Mouse (Mus musculus): ENCODE data around the gene Dysf. TPM values are rescaled to one million over a fixed set of nuclear protein-coding genes. Genes with fewer than 3 reads are reported as not detected.

Gene Dysf
- polyA plus RNA-seq, 1 experiment from 2014 or later = 17.3 TPM

GRCm38 (mm10) chr6:84219119-84219518 lies 210.7 kb downstream of the Dysf start:
- WGBS = 78% methylated on average over 11 of the region's 11 CpGs
- no peaks in the 10 kb centered on the region for H3K36me3 ChIP-seq (ENCODE audit: control insufficient read depth, insufficient read depth, low read length)
- ATAC-seq (ENCODE audit: low FRiP score, low TSS enrichment) = no peak
- no peak overlapping the region for H3K27ac ChIP-seq (ENCODE audit: low read depth, low read length)
- no peaks in the 10 kb centered on the region for H3K27me3 ChIP-seq (ENCODE audit: control insufficient read depth, insufficient read depth, low read length)
- no peak overlapping the region for H3K9ac ChIP-seq (ENCODE audit: low read depth, low read length)
- no peaks in the 10 kb centered on the region for H3K9me3 ChIP-seq (ENCODE audit: control insufficient read depth, low read length)
- no peak overlapping the region for H3K4me3 ChIP-seq (ENCODE audit: low read length)
- H3K4me2 ChIP-seq (replicated peaks; ENCODE audit: low read depth, low read length) = no peak overlapping the region
- no peaks in the 10 kb centered on the region for H3K4me1 ChIP-seq (ENCODE audit: control insufficient read depth, insufficient read depth, low read length)

- Histone ChIP-seq H3K27me3 (ENCODE audit: control insufficient read depth, insufficient read depth, low read length) (no peaks in the 10 kb centered on the region), H3K4me3 (ENCODE audit: low read length) (no peak overlapping the region), H3K27ac (ENCODE audit: low read depth, low read length) (no peak overlapping the region), H3K4me1 (ENCODE audit: control insufficient read depth, insufficient read depth, low read length) (no peaks in the 10 kb centered on the region), H3K9ac (ENCODE audit: low read depth, low read length) (no peak overlapping the region), H3K9me3 (ENCODE audit: control insufficient read depth, low read length) (no peaks in the 10 kb centered on the region), H3K4me2 (replicated peaks; ENCODE audit: low read depth, low read length) (no peak overlapping the region), H3K36me3 (ENCODE audit: control insufficient read depth, insufficient read depth, low read length) (no peaks in the 10 kb centered on the region)
- no peak for ATAC-seq (ENCODE audit: low FRiP score, low TSS enrichment)
- WGBS = 30% methylated on average over 4 of the region's 4 CpGs
These were observed 216.5 kb downstream of the Dysf start for GRCm38 (mm10) chr6:84224861-84225260.

DNA sequence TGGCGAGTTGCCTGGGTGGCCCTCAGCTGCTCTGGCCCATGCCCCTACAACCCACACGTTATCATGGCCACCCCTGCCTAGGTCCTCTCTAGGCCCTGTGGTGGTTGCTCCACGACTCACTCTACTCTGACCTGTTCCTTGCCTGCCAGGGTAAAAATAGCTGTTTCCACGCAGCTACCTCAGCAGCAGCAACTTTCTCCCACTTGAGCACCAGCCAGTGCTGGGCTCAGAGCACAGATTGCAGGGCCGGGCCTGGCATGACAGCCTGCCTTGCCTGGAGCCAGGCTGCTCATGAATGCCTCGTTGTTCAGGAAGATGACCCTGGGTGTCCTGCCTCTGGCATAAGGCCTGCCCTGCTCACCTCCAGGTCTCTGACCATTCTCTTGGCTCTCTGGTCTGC lies 217.2 kb downstream of the Dysf start:
- no peak for ATAC-seq (ENCODE audit: low FRiP score, low TSS enrichment)
- no peak overlapping the region for H3K4me2 ChIP-seq (replicated peaks; ENCODE audit: low read depth, low read length)
- no peaks in the 10 kb centered on the region for H3K9me3 ChIP-seq (ENCODE audit: control insufficient read depth, low read length)
- H3K27ac ChIP-seq (ENCODE audit: low read depth, low read length) = no peak overlapping the region
- no peak overlapping the region for H3K9ac ChIP-seq (ENCODE audit: low read depth, low read length)
- no peaks in the 10 kb centered on the region for H3K27me3 ChIP-seq (ENCODE audit: control insufficient read depth, insufficient read depth, low read length)
- H3K36me3 ChIP-seq (ENCODE audit: control insufficient read depth, insufficient read depth, low read length) = no peaks in the 10 kb centered on the region
- no peak overlapping the region for H3K4me3 ChIP-seq (ENCODE audit: low read length)
- H3K4me1 ChIP-seq (ENCODE audit: control insufficient read depth, insufficient read depth, low read length) = no peaks in the 10 kb centered on the region
- WGBS = 78% methylated on average over 6 of the region's 6 CpGs

DNA sequence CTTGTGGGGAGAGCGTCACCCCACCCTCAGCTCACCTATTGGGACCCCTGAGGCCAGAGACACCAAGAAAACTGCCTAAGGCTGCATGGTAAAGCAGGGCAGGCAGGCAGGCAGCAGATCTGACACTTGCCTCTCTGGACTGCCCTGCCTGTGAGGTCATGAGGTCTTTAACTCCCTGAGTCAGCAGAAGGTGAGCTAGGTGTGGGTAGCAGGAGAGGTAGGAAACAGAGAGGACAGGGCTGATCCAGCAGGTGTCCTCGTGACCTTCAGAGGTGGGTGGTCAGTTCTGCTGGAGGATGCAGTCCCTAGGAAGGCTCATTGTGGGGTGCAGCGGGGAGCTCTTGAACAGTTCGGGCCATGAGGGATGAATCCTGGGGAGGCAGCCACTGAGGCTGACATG lies 219.8 kb downstream of the Dysf start:
- no peaks in the 10 kb centered on the region for H3K27me3 ChIP-seq (ENCODE audit: control insufficient read depth, insufficient read depth, low read length)
- no peaks in the 10 kb centered on the region for H3K9me3 ChIP-seq (ENCODE audit: control insufficient read depth, low read length)
- H3K9ac ChIP-seq (ENCODE audit: low read depth, low read length) = no peak overlapping the region
- ATAC-seq (ENCODE audit: low FRiP score, low TSS enrichment) = no peak
- no peaks in the 10 kb centered on the region for H3K4me1 ChIP-seq (ENCODE audit: control insufficient read depth, insufficient read depth, low read length)
- WGBS = 81% methylated on average over 4 of the region's 4 CpGs
- no peaks in the 10 kb centered on the region for H3K36me3 ChIP-seq (ENCODE audit: control insufficient read depth, insufficient read depth, low read length)
- H3K4me3 ChIP-seq (ENCODE audit: low read length) = no peak overlapping the region
- no peak overlapping the region for H3K27ac ChIP-seq (ENCODE audit: low read depth, low read length)
- H3K4me2 ChIP-seq (replicated peaks; ENCODE audit: low read depth, low read length) = no peak overlapping the region

GRCm38 (mm10) chr6:84228786-84229185 lies 220.4 kb downstream of the Dysf start:
- Histone ChIP-seq H3K27ac (ENCODE audit: low read depth, low read length) (no peak overlapping the region), H3K4me1 (ENCODE audit: control insufficient read depth, insufficient read depth, low read length) (no peaks in the 10 kb centered on the region)

GRCm38 (mm10) chr6:84229739-84230138 lies 221.3 kb downstream of the Dysf start:
- Histone ChIP-seq H3K27ac (ENCODE audit: low read depth, low read length) (no peak overlapping the region), H3K4me1 (ENCODE audit: control insufficient read depth, insufficient read depth, low read length) (no peaks in the 10 kb centered on the region), H3K9ac (ENCODE audit: low read depth, low read length) (no peak overlapping the region), H3K4me3 (ENCODE audit: low read length) (no peak overlapping the region), H3K27me3 (ENCODE audit: control insufficient read depth, insufficient read depth, low read length) (no peaks in the 10 kb centered on the region), H3K4me2 (replicated peaks; ENCODE audit: low read depth, low read length) (no peak overlapping the region), H3K36me3 (ENCODE audit: control insufficient read depth, insufficient read depth, low read length) (no peaks in the 10 kb centered on the region), H3K9me3 (ENCODE audit: control insufficient read depth, low read length) (no peaks in the 10 kb centered on the region)
- no peak; the same call in 1 of the 2 replicates for ATAC-seq (ENCODE audit: low FRiP score, low TSS enrichment)
- 37% methylated on average over 7 of the region's 7 CpGs for WGBS

More at GRCm38 (mm10) chr6:84228786-84229185, 220.4 kb downstream of the Dysf start:
- Histone ChIP-seq H3K36me3 (ENCODE audit: control insufficient read depth, insufficient read depth, low read length) (no peaks in the 10 kb centered on the region), H3K4me2 (replicated peaks; ENCODE audit: low read depth, low read length) (no peak overlapping the region), H3K4me3 (ENCODE audit: low read length) (no peak overlapping the region), H3K9me3 (ENCODE audit: control insufficient read depth, low read length) (no peaks in the 10 kb centered on the region), H3K27me3 (ENCODE audit: control insufficient read depth, insufficient read depth, low read length) (no peaks in the 10 kb centered on the region), H3K9ac (ENCODE audit: low read depth, low read length) (no peak overlapping the region)
- ATAC-seq (ENCODE audit: low FRiP score, low TSS enrichment) = no peak
- 36% methylated on average over 5 of the region's 5 CpGs for WGBS

DNA sequence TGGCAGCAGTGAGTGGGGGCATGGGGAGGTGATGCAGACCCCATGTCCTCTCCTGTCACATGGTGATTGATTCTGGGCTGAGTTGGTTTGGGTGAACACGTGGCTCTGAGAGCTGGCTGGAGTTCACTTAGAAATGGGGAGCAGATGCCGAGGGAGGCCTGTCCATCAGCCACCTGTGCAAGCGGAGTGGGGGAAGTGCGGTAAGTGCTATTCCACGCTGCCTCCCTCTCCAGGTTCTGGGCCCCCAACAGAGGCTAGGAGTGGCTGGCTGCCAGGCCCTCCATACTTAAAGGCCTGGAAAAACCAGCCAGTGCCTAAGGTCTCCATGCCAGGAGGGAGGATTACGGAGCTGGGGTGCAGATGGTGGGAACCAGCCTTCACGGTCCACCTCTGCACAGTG lies 222.7 kb downstream of the Dysf start:
- Histone ChIP-seq H3K4me2 (replicated peaks; ENCODE audit: low read depth, low read length) (no peak overlapping the region), H3K27me3 (ENCODE audit: control insufficient read depth, insufficient read depth, low read length) (no peaks in the 10 kb centered on the region), H3K4me3 (ENCODE audit: low read length) (no peak overlapping the region), H3K27ac (ENCODE audit: low read depth, low read length) (no peak overlapping the region), H3K9me3 (ENCODE audit: control insufficient read depth, low read length) (no peaks in the 10 kb centered on the region), H3K36me3 (ENCODE audit: control insufficient read depth, insufficient read depth, low read length) (no peaks in the 10 kb centered on the region), H3K4me1 (ENCODE audit: control insufficient read depth, insufficient read depth, low read length) (no peaks in the 10 kb centered on the region), H3K9ac (ENCODE audit: low read depth, low read length) (no peak overlapping the region)
- ATAC-seq (ENCODE audit: low FRiP score, low TSS enrichment) = no peak
- WGBS = 68% methylated on average over 7 of the region's 7 CpGs

DNA sequence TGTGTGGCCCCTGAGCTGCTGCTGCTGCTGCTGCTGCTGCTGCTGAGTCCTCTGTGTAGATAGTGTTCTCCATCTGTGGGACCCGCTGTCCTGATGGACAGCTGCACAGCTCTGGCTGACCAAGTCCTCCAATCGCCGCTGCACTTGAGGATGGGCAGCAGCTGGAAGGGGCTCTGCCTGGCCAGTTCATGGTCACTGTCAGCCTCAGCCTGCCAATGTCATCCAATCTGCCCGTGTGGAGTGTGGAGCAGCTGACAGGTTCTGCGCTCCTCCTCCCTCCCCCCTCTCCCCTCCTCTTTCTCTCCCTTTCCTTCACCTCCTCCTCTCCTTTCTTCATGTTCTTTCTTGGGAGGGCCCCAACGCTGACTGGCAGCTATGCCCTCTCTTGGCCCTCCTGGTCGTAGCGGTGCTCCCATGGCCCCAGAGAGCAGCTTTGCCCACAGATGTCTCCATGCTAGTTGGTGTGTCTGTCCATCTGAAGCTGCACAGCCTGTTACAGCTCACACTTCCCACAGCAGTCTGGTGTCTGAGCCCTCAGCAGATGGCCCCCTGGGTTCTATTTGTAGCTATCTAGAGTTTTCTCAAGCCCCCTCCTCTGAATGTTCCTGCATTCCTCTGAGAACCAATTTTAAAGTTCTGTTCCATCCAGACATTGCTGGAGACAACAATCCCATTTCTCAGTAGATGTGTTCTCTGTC lies 223.8 kb downstream of the Dysf start:
- H3K27ac ChIP-seq (ENCODE audit: low read depth, low read length) = no peak overlapping the region
- H3K36me3 ChIP-seq (ENCODE audit: control insufficient read depth, insufficient read depth, low read length) = no peaks in the 10 kb centered on the region
- no peak overlapping the region for H3K4me2 ChIP-seq (replicated peaks; ENCODE audit: low read depth, low read length)
- H3K27me3 ChIP-seq (ENCODE audit: control insufficient read depth, insufficient read depth, low read length) = no peaks in the 10 kb centered on the region
- H3K4me1 ChIP-seq (ENCODE audit: control insufficient read depth, insufficient read depth, low read length) = no peaks in the 10 kb centered on the region
- 47% methylated on average over 8 of the region's 8 CpGs for WGBS
- H3K9ac ChIP-seq (ENCODE audit: low read depth, low read length) = no peak overlapping the region
- 0 out of 2 replicates have a peak, but pooled peaks have one; percentile 53 for ATAC-seq (ENCODE audit: low FRiP score, low TSS enrichment)
- H3K9me3 ChIP-seq (ENCODE audit: control insufficient read depth, low read length) = no peaks in the 10 kb centered on the region
- H3K4me3 ChIP-seq (ENCODE audit: low read length) = no peak overlapping the region

DNA sequence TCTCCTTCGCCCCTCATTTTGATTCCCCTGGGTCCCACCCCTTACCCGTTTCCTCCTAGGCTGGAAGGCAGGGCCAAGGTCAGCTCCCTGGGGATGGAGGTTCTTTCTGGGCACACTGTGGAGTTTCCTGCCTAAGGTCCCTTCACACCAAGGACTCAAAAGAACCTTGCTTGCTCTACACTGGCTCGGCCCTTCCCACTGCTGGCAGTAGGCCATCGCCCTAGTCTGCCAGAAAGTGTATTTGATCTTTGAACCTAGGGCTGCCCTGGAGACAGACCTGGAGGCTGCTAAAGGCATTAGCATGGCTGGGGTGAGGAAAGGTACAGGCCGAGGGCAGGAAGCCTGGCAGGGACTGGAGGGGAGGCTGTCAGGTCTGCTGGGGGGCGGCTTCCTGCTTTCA lies 225.4 kb downstream of the Dysf start:
- no peaks in the 10 kb centered on the region for H3K4me1 ChIP-seq (ENCODE audit: control insufficient read depth, insufficient read depth, low read length)
- no peak for ATAC-seq (ENCODE audit: low FRiP score, low TSS enrichment)
- H3K36me3 ChIP-seq (ENCODE audit: control insufficient read depth, insufficient read depth, low read length) = no peaks in the 10 kb centered on the region
- H3K4me3 ChIP-seq (ENCODE audit: low read length) = no peak overlapping the region
- 0 out of 2 replicates have a peak overlapping the region, but pooled peaks have one; percentile 5 for H3K4me2 ChIP-seq (replicated peaks; ENCODE audit: low read depth, low read length)
- H3K9me3 ChIP-seq (ENCODE audit: control insufficient read depth, low read length) = no peaks in the 10 kb centered on the region
- no peak overlapping the region for H3K27ac ChIP-seq (ENCODE audit: low read depth, low read length)
- H3K9ac ChIP-seq (ENCODE audit: low read depth, low read length) = no peak overlapping the region
- 57% methylated on average over 6 of the region's 6 CpGs for WGBS
- H3K27me3 ChIP-seq (ENCODE audit: control insufficient read depth, insufficient read depth, low read length) = no peaks in the 10 kb centered on the region

Measured in kidney, embryonic 14.5 days (tissue).